Mouse (Mus musculus) midbrain, embryonic 12.5 days (tissue): Measurements from ENCODE around the gene Gm40460. TPM values are rescaled to one million over a fixed set of nuclear protein-coding genes. Genes with fewer than 3 reads are reported as not detected.
"Not testable (repeated sequence)": the region's sequence is repeated elsewhere in the genome, so short reads cannot be mapped to it uniquely, and the experiment has no call there.

ENCODE experiments used
- ATAC-seq: fragments of 200-750 bp; cut with Nextera tagmentation; 2 replicates; pipeline ENCODE4 v1.8.0; 2017; ENCODE audit warnings: low read depth, moderate TSS enrichment, moderate library complexity; ENCODE audit not compliant: low FRiP score
- H3K27ac ChIP-seq: fragments of 300-500 bp; sonication (generic); replicated peaks from 2 replicates; pipeline ENCODE4 v1.5.1; 2016; ENCODE audit warnings: mild to moderate bottlenecking
- H3K27me3 ChIP-seq: fragments of 300-500 bp; sonication (generic); 2 replicates; pipeline ENCODE4 v1.6.1; 2016; ENCODE audit warnings: mild to moderate bottlenecking
- H3K36me3 ChIP-seq: fragments of 300-500 bp; sonication (generic); 2 replicates; pipeline ENCODE4 v1.6.1; 2016
- H3K4me1 ChIP-seq: fragments of 300-500 bp; sonication (generic); 2 replicates; pipeline ENCODE4 v1.6.1; 2016
- H3K4me2 ChIP-seq: fragments of 300-500 bp; sonication (generic); replicated peaks from 2 replicates; pipeline ENCODE4 v1.6.1; 2016; ENCODE audit warnings: mild to moderate bottlenecking, moderate library complexity
- H3K4me3 ChIP-seq: fragments of 300-500 bp; sonication (generic); 2 replicates; pipeline ENCODE4 v1.5.1; 2016; ENCODE audit warnings: mild to moderate bottlenecking
- H3K9ac ChIP-seq: fragments of 300-500 bp; sonication (generic); replicated peaks from 2 replicates; pipeline ENCODE4 v1.6.1; 2016; ENCODE audit warnings: mild to moderate bottlenecking, moderate library complexity
- H3K9me3 ChIP-seq: fragments of 300-500 bp; sonication (generic); 2 replicates; pipeline ENCODE4 v1.6.1; 2016; ENCODE audit warnings: mild to moderate bottlenecking
- WGBS: fragments of 180-500 bp; shearing (Covaris S2); methylation state at CpG from one replicate; pipeline ENCODE4 v1.1.7; 2016; 5-methylcytosine and 5-hydroxymethylcytosine counted together
- polyA plus RNA-seq: library from polyadenylated mRNA; unstranded; fragments of >200 nt; fragmentation: Nextera tagmentation; extraction: Ambion mirVana; gene quantifications from 2 replicates; pipeline ENCODE4 v1.2.1, GENCODE M21; 2016

Gm40460 gene
- polyA plus RNA-seq, 1 experiment from 2014 or later, result not detected

- Histone ChIP-seq H3K36me3 (no peaks in the 10 kb centered on the region), H3K9ac (no peak overlapping the region), H3K4me3 (no peak overlapping the region), H3K27ac (no peak overlapping the region), H3K9me3 (peaks cover 15% of the 10 kb centered on the region), H3K4me1 (no peaks in the 10 kb centered on the region), H3K4me2 (no peak overlapping the region), H3K27me3 (no peaks in the 10 kb centered on the region)
- 24% methylated on average over 1 of the region's 1 CpGs for WGBS
- no peak for ATAC-seq
Observed at GRCm38 (mm10) chr7:142231540-142231939, 9.3 kb downstream of the Gm40460 start.

GRCm38 (mm10) chr7:142229871-142230270 is 11.0 kb downstream of the Gm40460 start, which contains the start of gene Krtap5-5:
Krtap5-5 (minus strand) TSS chr7:142229971.
- ATAC-seq, H3K4me2 ChIP-seq, H3K27me3 ChIP-seq, H3K9ac ChIP-seq, H3K27ac ChIP-seq, H3K36me3 ChIP-seq, H3K4me1 ChIP-seq, H3K4me3 ChIP-seq, H3K9me3 ChIP-seq: not testable (repeated sequence)
- 64% methylated on average over 3 of the region's 3 CpGs for WGBS

GRCm38 (mm10) chr7:142224518-142224917 is 16.4 kb downstream of the Gm40460 start:
- WGBS, result 58% methylated on average over 2 of the region's 2 CpGs
- no peak for ATAC-seq
- H3K36me3 ChIP-seq, result no peaks in the 10 kb centered on the region
- no peaks in the 10 kb centered on the region for H3K4me1 ChIP-seq
- no peak overlapping the region for H3K4me2 ChIP-seq
- no peak overlapping the region for H3K27ac ChIP-seq
- no peak overlapping the region for H3K4me3 ChIP-seq
- H3K27me3 ChIP-seq, result no peaks in the 10 kb centered on the region
- H3K9ac ChIP-seq, result no peak overlapping the region
- no peaks in the 10 kb centered on the region for H3K9me3 ChIP-seq

- H3K4me1 ChIP-seq, H3K9ac ChIP-seq, ATAC-seq, H3K27me3 ChIP-seq, H3K9me3 ChIP-seq, H3K4me3 ChIP-seq, H3K27ac ChIP-seq, H3K36me3 ChIP-seq, H3K4me2 ChIP-seq: not testable (repeated sequence)
- WGBS, result 65% methylated on average over 1 of the region's 1 CpGs
Observed at GRCm38 (mm10) chr7:142212136-142212535, 28.7 kb downstream of the Gm40460 start.

- WGBS, result 100% methylated on average over 1 of the region's 1 CpGs
- no peak within 1 kb of the TSS for H3K27ac ChIP-seq
- no peak within 1 kb of the TSS for H3K4me3 ChIP-seq
- no peak within 1 kb of the TSS for H3K9ac ChIP-seq
- no peaks in the 10 kb centered on the region for H3K4me1 ChIP-seq
- H3K36me3 ChIP-seq, result no peaks in the 10 kb centered on the region
- no peak for ATAC-seq
- no peaks in the 10 kb centered on the region for H3K9me3 ChIP-seq
- no peak within 1 kb of the TSS for H3K4me2 ChIP-seq
- H3K27me3 ChIP-seq, result no peaks in the 10 kb centered on the region
Observed at GRCm38 (mm10) chr7:142211559-142211958, 29.3 kb downstream of the Gm40460 start, which contains the start of gene Gm7579. Gm7579 (plus strand) TSS chr7:142211859.

GRCm38 (mm10) chr7:142206891-142207290 is 34.0 kb downstream of the Gm40460 start:
- 76% methylated on average over 5 of the region's 5 CpGs for WGBS
- not testable (repeated sequence) for ATAC-seq

GRCm38 (mm10) chr7:142205488-142205887 is 35.4 kb downstream of the Gm40460 start:
- Histone ChIP-seq H3K36me3 (no peaks in the 10 kb centered on the region), H3K4me3 (no peak overlapping the region), H3K9me3 (no peaks in the 10 kb centered on the region), H3K27me3 (no peaks in the 10 kb centered on the region), H3K4me1 (no peaks in the 10 kb centered on the region), H3K4me2 (no peak overlapping the region), H3K9ac (no peak overlapping the region), H3K27ac (no peak overlapping the region)
- ATAC-seq, result no peak

More at GRCm38 (mm10) chr7:142206891-142207290, 34.0 kb downstream of the Gm40460 start:
- not testable (repeated sequence) for H3K9me3 ChIP-seq, H3K27me3 ChIP-seq, H3K36me3 ChIP-seq, H3K4me1 ChIP-seq, H3K9ac ChIP-seq, H3K27ac ChIP-seq, H3K4me3 ChIP-seq, H3K4me2 ChIP-seq

GRCm38 (mm10) chr7:142201064-142201463 is 39.8 kb downstream of the Gm40460 start, which contains the start of gene Krtap5-3:
Krtap5-3 (plus strand) TSS chr7:142201364.
- H3K4me1 ChIP-seq, result no peaks in the 10 kb centered on the region
- no peak for ATAC-seq
- H3K27ac ChIP-seq, result no peak within 1 kb of the TSS
- no peak within 1 kb of the TSS for H3K4me3 ChIP-seq
- H3K9ac ChIP-seq, result no peak within 1 kb of the TSS
- WGBS, result 79% methylated on average over 1 of the region's 1 CpGs
- no peaks in the 10 kb centered on the region for H3K27me3 ChIP-seq
- no peaks in the 10 kb centered on the region for H3K9me3 ChIP-seq
- no peaks in the 10 kb centered on the region for H3K36me3 ChIP-seq
- no peak within 1 kb of the TSS for H3K4me2 ChIP-seq

GRCm38 (mm10) chr7:142198748-142199147 is 42.1 kb downstream of the Gm40460 start:
- Histone ChIP-seq H3K27me3 (no peaks in the 10 kb centered on the region), H3K9ac (no peak overlapping the region), H3K9me3 (no peaks in the 10 kb centered on the region), H3K4me1 (no peaks in the 10 kb centered on the region), H3K4me3 (no peak overlapping the region), H3K36me3 (no peaks in the 10 kb centered on the region), H3K27ac (no peak overlapping the region), H3K4me2 (no peak overlapping the region)
- no peak for ATAC-seq
- 83% methylated on average over 2 of the region's 2 CpGs for WGBS

Other genes with a start within 250 kb of the Gm40460 start
- gene Mob2, start 180.0 kb downstream of the Gm40460 start, polyA plus RNA-seq, result 50.6 and 50.9 TPM in 2 replicates
- 41.5 and 44.3 TPM in 2 replicates for gene Dusp8, start 145.2 kb downstream of the Gm40460 start, polyA plus RNA-seq
- not detected in 2 replicates for gene Gm45618, start 120.3 kb downstream of the Gm40460 start, polyA plus RNA-seq
- gene Gm39115, start 105.0 kb downstream of the Gm40460 start, polyA plus RNA-seq, result not detected in 2 replicates
- not detected in 2 replicates for gene Gm45337, start 96.5 kb downstream of the Gm40460 start, polyA plus RNA-seq
- gene Gm29735, start 84.0 kb downstream of the Gm40460 start, polyA plus RNA-seq, result not detected in 2 replicates
- not detected in 2 replicates for gene Gm4553, start 75.3 kb downstream of the Gm40460 start, polyA plus RNA-seq
- not detected in 2 replicates for gene Krtap5-2, start 65.1 kb downstream of the Gm40460 start, polyA plus RNA-seq
- not detected in 2 replicates for gene Gm10153, start 50.7 kb downstream of the Gm40460 start, polyA plus RNA-seq
- not detected in 2 replicates for gene Krtap5-3, start 39.7 kb downstream of the Gm40460 start, polyA plus RNA-seq
- not detected in 2 replicates for gene Gm7579, start 29.2 kb downstream of the Gm40460 start, polyA plus RNA-seq
- gene Krtap5-5, start 11.1 kb downstream of the Gm40460 start, polyA plus RNA-seq, result not detected in 2 replicates
- gene Gm2431, start 17.3 kb upstream of the Gm40460 start, polyA plus RNA-seq, result not detected in 2 replicates
- not detected in 2 replicates for gene Gm4559, start 33.3 kb upstream of the Gm40460 start, polyA plus RNA-seq
- not detected in 2 replicates for gene Krtap5-1, start 56.0 kb upstream of the Gm40460 start, polyA plus RNA-seq
- gene Krtap5-4, start 62.5 kb upstream of the Gm40460 start, polyA plus RNA-seq, result not detected in 2 replicates
- gene Ifitm10, start 132.7 kb upstream of the Gm40460 start, polyA plus RNA-seq, result 0.43 and 0.63 TPM in 2 replicates
- 0.56 TPM in 1 of 2 replicates, not detected in the other for gene Gm49369, start 141.6 kb upstream of the Gm40460 start, polyA plus RNA-seq
- 163 and 183 TPM in 2 replicates for gene Ctsd, start 147.0 kb upstream of the Gm40460 start, polyA plus RNA-seq
- 0.56 TPM in 1 of 2 replicates, not detected in the other for gene Syt8, start 193.8 kb upstream of the Gm40460 start, polyA plus RNA-seq
- 0.66 TPM in 1 of 2 replicates, not detected in the other for gene Tnni2, start 200.7 kb upstream of the Gm40460 start, polyA plus RNA-seq
- 9.8 and 11.1 TPM in 2 replicates for gene Lsp1, start 219.7 kb upstream of the Gm40460 start, polyA plus RNA-seq